Mouse (Mus musculus): ENCODE results near the gene Srrm4.

The Srrm4 gene

GRCm38 (mm10) chr5:116406507-116406906 is 185.1 kb downstream of the Srrm4 start:
- DNase-seq (ENCODE audit: low read depth, low spot score): no peak

- DNase-seq (ENCODE audit: low read depth, low spot score): no peak
Observed at GRCm38 (mm10) chr5:116405934-116406333, 185.7 kb downstream of the Srrm4 start.

- no peak for DNase-seq (ENCODE audit: low read depth, low spot score)
Observed at GRCm38 (mm10) chr5:116404063-116404462, 187.6 kb downstream of the Srrm4 start.

- DNase-seq (ENCODE audit: low read depth, low spot score): no peak
Observed at GRCm38 (mm10) chr5:116400801-116401200, 190.8 kb downstream of the Srrm4 start.

DNA sequence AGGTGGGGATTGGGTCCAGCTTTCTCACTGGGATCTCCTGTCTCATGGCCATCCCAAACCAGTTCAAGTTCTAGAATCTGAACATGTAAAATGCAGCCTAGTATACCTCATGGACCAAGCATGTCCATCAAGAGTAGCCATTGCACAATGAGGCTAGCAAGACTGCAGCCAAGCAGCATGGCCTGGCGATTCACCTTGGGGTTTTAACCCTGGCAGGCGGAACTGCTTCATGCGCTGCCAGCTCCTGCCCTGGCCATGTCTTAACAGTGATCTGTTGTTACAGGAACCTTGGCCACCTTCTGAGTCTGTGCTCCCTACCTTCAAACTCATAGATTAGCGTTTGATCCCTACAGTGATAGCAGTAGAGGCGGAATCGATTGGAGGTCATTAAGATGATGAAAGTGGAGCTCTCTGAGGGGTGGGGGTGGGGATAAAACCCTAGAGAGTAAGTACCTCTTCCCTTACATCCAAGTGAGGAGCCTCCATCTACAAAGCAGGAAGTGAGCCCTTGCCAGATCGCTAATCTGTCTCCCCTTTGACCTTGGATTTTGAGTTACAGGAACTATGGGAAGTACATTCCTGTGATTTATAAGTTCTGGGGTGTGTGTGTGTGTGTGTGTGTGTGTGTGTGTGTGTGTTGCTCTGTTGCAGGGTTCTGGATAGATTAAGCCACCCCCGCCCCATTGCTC is 191.4 kb downstream of the Srrm4 start:
- no peak for DNase-seq (ENCODE audit: low read depth, low spot score)

DNA sequence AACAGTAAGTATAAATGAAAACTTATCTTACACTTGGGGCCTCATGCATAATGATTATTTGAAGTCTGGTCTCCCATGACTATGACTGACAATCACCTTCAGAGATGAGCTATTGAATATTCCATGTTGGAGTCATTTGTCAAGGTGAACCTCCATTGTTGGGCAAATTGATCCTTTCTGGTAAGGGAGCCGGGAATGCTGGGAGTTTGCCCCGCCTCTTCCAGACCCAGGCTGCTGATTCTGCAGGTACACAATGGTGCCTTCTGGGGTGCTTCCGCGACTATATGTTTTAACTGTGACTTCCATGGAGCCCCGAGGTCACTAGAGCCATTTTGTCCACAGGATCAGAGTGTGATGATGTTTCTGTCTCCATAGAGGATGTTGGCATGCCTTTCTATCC is 195.5 kb downstream of the Srrm4 start:
- DNase-seq (ENCODE audit: low read depth, low spot score): no peak

- no peak for DNase-seq (ENCODE audit: low read depth, low spot score)
Observed at GRCm38 (mm10) chr5:116392603-116393002, 199.0 kb downstream of the Srrm4 start.

DNA sequence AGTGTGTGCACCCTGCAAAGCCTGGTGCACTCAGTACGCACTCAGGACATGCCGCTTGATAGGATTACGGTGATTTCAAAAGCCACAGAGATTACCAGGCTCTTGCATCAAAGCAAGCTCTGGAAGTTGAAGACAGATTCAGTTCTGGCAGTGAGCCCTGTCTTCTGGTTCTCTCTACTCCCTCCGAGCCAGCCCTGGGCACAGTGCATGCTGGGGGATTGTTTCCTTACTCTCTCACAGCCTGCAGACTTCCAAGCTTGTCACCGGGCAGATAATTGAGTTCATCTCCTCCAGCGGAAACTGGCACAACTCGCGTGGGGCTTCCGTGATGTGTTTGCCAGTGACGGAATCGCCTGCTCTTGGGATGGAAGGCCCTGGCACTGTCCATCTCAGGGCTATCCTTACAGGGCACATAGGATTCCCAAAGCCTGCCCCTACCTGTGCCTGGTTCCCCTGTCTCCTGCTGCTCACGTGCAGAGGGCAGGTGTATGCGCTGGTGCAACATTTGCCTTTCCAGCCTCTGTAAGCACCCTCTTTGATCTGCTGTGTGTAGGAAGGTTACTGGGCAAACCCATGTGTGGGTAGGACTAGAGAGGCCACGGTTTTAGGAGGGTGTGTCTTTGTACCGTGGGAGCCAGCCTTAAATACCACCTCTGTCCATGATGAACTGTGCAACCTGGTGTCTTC is 201.6 kb downstream of the Srrm4 start:
- peak; percentile 41 for DNase-seq (ENCODE audit: low read depth, low spot score)

- no peak for DNase-seq (ENCODE audit: low read depth, low spot score)
Observed at GRCm38 (mm10) chr5:116389321-116389720, 202.3 kb downstream of the Srrm4 start.

Data from retina, postnatal 7 days (tissue).